Mouse (Mus musculus) kidney, embryonic 15.5 days (tissue): Measurements from ENCODE around the gene Uhrf2. TPM values are rescaled to one million over a fixed set of nuclear protein-coding genes. Genes with fewer than 3 reads are reported as not detected.

Source experiments
- polyA plus RNA-seq: library from polyadenylated mRNA; unstranded; fragments of >200 nt; fragmentation: Nextera tagmentation; extraction: Ambion mirVana; gene quantifications from 2 replicates; pipeline ENCODE4 v1.2.1, GENCODE M21; 2015

Gene Uhrf2
- polyA plus RNA-seq, 1 experiment from 2014 or later = 85.3 TPM

Other genes starting within 250 kb of the Uhrf2 start
- gene 9930021J03Rik, start 224.5 kb upstream of the Uhrf2 start, polyA plus RNA-seq = 5.6 and 5.7 TPM in 2 replicates
- gene Ranbp6, start 217.5 kb upstream of the Uhrf2 start, polyA plus RNA-seq = 17.3 and 17.4 TPM in 2 replicates
- 41.7 and 45.2 TPM in 2 replicates for gene Il33, start 105.4 kb upstream of the Uhrf2 start, polyA plus RNA-seq
- gene Trpd52l3, start 26.7 kb upstream of the Uhrf2 start, polyA plus RNA-seq = not detected in 2 replicates
- gene Gldc, start 144.9 kb downstream of the Uhrf2 start, polyA plus RNA-seq = 11.0 and 11.4 TPM in 2 replicates
- not detected in 2 replicates for gene Mbl2, start 202.4 kb downstream of the Uhrf2 start, polyA plus RNA-seq